Mouse (Mus musculus): Measurements from ENCODE around the gene Mpdu1. TPM values are rescaled to one million over a fixed set of nuclear protein-coding genes. Genes with fewer than 3 reads are reported as not detected.

Mpdu1 gene
- 29.4 and 32.2 TPM in 2 replicates for polyA plus RNA-seq (2014; fragmentation: Nextera tagmentation; extraction: Ambion mirVana)

DNA sequence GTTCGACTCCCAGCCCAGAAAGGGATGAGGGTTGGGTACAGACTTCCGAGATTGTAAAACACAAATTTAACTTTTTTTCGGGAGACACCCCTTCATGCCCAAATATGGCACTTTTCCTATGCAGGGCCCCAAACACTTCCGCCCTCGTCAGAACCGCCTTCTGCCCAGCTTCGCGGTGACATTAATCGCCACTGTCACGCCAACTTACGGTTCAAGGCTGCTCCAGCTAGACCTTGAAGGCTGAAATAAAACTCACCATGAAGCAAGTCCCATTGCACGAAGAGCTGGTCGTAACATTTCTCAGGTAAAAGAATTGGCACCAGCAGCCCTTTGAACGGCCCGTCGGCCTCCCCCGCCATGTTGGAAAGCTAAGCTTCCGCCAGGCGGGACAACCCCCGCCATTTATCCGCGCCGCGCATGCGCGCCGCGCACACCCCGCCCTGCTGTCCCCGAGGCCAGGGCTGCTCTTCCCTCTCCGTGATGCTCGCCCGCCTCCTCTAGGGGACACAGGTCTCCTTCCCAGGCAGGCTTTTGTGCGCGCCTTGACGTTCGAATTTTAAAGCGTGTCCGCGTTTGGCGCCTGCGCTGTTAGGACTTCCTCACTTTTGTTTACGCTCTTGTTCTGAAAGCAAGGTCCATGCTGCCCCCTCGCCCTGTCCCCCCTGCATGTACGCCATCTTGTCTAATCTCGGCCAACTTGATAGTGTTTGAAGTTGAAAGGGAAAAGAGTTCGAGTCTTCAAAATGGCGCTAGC is at the start of gene Mpdu1:
Gene Mpdu1, minus strand, starts transcription at position 430 of the 754 bp plus-strand sequence.
- under 1% methylated on average over 48 of the region's 48 CpGs for WGBS
- Histone ChIP-seq H3K36me3 (ENCODE audit: insufficient read depth) (peaks cover 57% of the 10 kb centered on the region), H3K4me2 (peak within 1 kb of the TSS; percentile 64), H3K4me3 (ENCODE audit: low read depth, low read length) (peak within 1 kb of the TSS; percentile 51), H3K9ac (peak within 1 kb of the TSS; percentile 59), H3K27ac (ENCODE audit: low read depth) (peak within 1 kb of the TSS; percentile 96), H3K4me1 (ENCODE audit: insufficient read depth) (0 out of 2 replicates have a peak, but pooled peaks cover 3% of the 10 kb centered on the region), H3K9me3 (ENCODE audit: low read depth, low read length) (no peaks in the 10 kb centered on the region), H3K27me3 (ENCODE audit: insufficient read depth, low read length) (no peaks in the 10 kb centered on the region)
- peak; percentile 68 for TF ChIP-seq CTCF (IDR thresholded peaks at IDR 0.05; ENCODE audit: low read depth)
- DNase-seq, result peak; percentile 98
- peak; percentile 94 for ATAC-seq (ENCODE audit: insufficient read depth)

DNA sequence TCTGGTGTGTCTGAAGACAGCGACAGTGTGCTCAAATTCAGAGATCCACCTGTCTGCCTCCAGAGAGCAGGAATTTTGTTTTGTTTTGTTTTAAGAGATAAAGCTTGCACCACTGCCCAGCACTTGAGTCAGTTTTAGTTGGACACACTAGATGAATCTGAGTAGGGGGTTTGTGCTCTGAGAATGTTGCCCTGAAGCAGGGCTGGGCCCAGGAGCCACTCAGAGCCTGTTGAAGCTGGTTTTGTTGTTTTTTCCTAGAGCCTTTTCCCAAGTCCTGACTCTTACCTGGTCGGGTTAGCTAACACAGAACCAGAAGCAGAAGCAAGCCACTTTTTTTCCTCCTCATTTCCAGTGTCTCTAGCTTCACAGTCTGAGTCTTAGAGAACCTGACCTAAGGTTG is 48.6 kb upstream of the Mpdu1 start:
- no peak for DNase-seq
- Histone ChIP-seq H3K4me2 (no peak overlapping the region), H3K9ac (no peak overlapping the region), H3K36me3 (ENCODE audit: insufficient read depth) (no peaks in the 10 kb centered on the region), H3K4me3 (ENCODE audit: low read depth, low read length) (no peak overlapping the region), H3K4me1 (ENCODE audit: insufficient read depth) (0 out of 2 replicates have a peak, but pooled peaks cover 2% of the 10 kb centered on the region), H3K9me3 (ENCODE audit: low read depth, low read length) (no peaks in the 10 kb centered on the region), H3K27ac (ENCODE audit: low read depth) (no peak overlapping the region), H3K27me3 (ENCODE audit: insufficient read depth, low read length) (no peaks in the 10 kb centered on the region)
- WGBS, result 75% methylated on average over 2 of the region's 2 CpGs
- ATAC-seq (ENCODE audit: insufficient read depth), result no peak
- TF ChIP-seq CTCF (IDR thresholded peaks at IDR 0.05; ENCODE audit: low read depth), result no peak

GRCm38 (mm10) chr11:69710470-69710869 is 48.0 kb upstream of the Mpdu1 start:
- H3K4me1 ChIP-seq (ENCODE audit: insufficient read depth), result no peaks in the 10 kb centered on the region
- DNase-seq, result no peak
- H3K27me3 ChIP-seq (ENCODE audit: insufficient read depth, low read length), result no peaks in the 10 kb centered on the region
- 71% methylated on average over 3 of the region's 3 CpGs for WGBS
- no peak for TF ChIP-seq CTCF (IDR thresholded peaks at IDR 0.05; ENCODE audit: low read depth)
- H3K36me3 ChIP-seq (ENCODE audit: insufficient read depth), result no peaks in the 10 kb centered on the region
- no peak for ATAC-seq (ENCODE audit: insufficient read depth)
- H3K27ac ChIP-seq (ENCODE audit: low read depth), result no peak overlapping the region
- H3K9ac ChIP-seq, result no peak overlapping the region
- no peaks in the 10 kb centered on the region for H3K9me3 ChIP-seq (ENCODE audit: low read depth, low read length)
- no peak overlapping the region for H3K4me3 ChIP-seq (ENCODE audit: low read depth, low read length)
- no peak overlapping the region for H3K4me2 ChIP-seq

GRCm38 (mm10) chr11:69709554-69710446 is 47.4 kb upstream of the Mpdu1 start:
- H3K4me3 ChIP-seq (ENCODE audit: low read depth, low read length), result no peak overlapping the region
- no peak overlapping the region; the same call in 1 of the 2 replicates for H3K9ac ChIP-seq
- no peak for DNase-seq
- no peak for TF ChIP-seq CTCF (IDR thresholded peaks at IDR 0.05; ENCODE audit: low read depth)
- H3K36me3 ChIP-seq (ENCODE audit: insufficient read depth), result no peaks in the 10 kb centered on the region
- WGBS, result 42% methylated on average over 11 of the region's 11 CpGs
- H3K27ac ChIP-seq (ENCODE audit: low read depth), result no peak overlapping the region
- H3K27me3 ChIP-seq (ENCODE audit: insufficient read depth, low read length), result no peaks in the 10 kb centered on the region
- H3K4me1 ChIP-seq (ENCODE audit: insufficient read depth), result no peaks in the 10 kb centered on the region
- no peak for ATAC-seq (ENCODE audit: insufficient read depth)
- H3K4me2 ChIP-seq, result no peak overlapping the region
- H3K9me3 ChIP-seq (ENCODE audit: low read depth, low read length), result no peaks in the 10 kb centered on the region

DNA sequence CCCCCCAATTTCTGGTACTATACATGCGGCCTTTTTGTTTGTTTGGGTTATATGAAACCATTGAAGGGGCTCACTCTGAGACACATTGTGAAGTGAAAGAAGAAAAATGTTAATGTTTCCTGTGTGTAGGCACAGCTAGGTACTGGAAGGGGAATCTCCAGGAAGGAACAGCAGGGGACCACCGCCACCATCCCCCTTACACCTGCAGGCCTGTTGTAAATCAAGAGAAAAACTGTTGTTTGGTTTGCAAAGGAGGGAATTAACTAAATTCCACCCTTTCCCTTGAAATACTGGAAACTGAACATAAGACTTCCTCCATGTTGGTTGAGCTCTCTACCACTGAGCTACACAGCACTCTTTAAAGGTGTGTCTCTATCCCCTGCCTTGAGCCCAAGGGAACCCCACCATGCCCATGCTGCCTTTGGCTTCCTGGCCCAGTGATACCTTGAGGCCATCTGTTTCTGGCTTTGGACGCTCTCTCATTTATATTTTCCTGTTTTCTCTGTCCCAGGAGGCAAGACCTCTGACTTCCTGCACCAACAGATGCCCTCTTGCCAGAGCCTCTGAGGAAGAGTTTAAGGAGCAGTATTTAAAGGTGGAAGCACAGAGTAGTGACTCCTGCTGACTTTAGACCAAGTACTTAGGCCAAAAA is 46.3 kb upstream of the Mpdu1 start:
- 65% methylated on average over 3 of the region's 3 CpGs for WGBS
- DNase-seq (no peak), ATAC-seq (ENCODE audit: insufficient read depth) (no peak)
- no peaks in the 10 kb centered on the region for H3K9me3 ChIP-seq (ENCODE audit: low read depth, low read length)
- TF ChIP-seq CTCF (IDR thresholded peaks at IDR 0.05; ENCODE audit: low read depth), result no peak
- H3K4me2 ChIP-seq, result no peak overlapping the region
- H3K27ac ChIP-seq (ENCODE audit: low read depth), result no peak overlapping the region
- no peaks in the 10 kb centered on the region for H3K4me1 ChIP-seq (ENCODE audit: insufficient read depth)
- H3K4me3 ChIP-seq (ENCODE audit: low read depth, low read length), result no peak overlapping the region
- H3K27me3 ChIP-seq (ENCODE audit: insufficient read depth, low read length), result no peaks in the 10 kb centered on the region
- no peak overlapping the region for H3K9ac ChIP-seq
- H3K36me3 ChIP-seq (ENCODE audit: insufficient read depth), result no peaks in the 10 kb centered on the region

GRCm38 (mm10) chr11:69707873-69708381 is 45.5 kb upstream of the Mpdu1 start:
- H3K9me3 ChIP-seq (ENCODE audit: low read depth, low read length), result no peaks in the 10 kb centered on the region
- DNase-seq (no peak), ATAC-seq (ENCODE audit: insufficient read depth) (no peak)
- H3K27me3 ChIP-seq (ENCODE audit: insufficient read depth, low read length), result no peaks in the 10 kb centered on the region
- no peak overlapping the region for H3K4me2 ChIP-seq
- no peaks in the 10 kb centered on the region for H3K4me1 ChIP-seq (ENCODE audit: insufficient read depth)
- no peak overlapping the region for H3K9ac ChIP-seq
- TF ChIP-seq CTCF (IDR thresholded peaks at IDR 0.05; ENCODE audit: low read depth), result no peak
- H3K27ac ChIP-seq (ENCODE audit: low read depth), result no peak overlapping the region
- H3K4me3 ChIP-seq (ENCODE audit: low read depth, low read length), result no peak overlapping the region
- WGBS, result 80% methylated on average over 4 of the region's 4 CpGs
- no peaks in the 10 kb centered on the region for H3K36me3 ChIP-seq (ENCODE audit: insufficient read depth)
